Mouse (Mus musculus): ENCODE measurements around the gene Ncmap. TPM values are rescaled to one million over a fixed set of nuclear protein-coding genes. Genes with fewer than 3 reads are reported as not detected.

The Ncmap gene
- polyA plus RNA-seq, 1 experiment: 2.3 TPM

DNA sequence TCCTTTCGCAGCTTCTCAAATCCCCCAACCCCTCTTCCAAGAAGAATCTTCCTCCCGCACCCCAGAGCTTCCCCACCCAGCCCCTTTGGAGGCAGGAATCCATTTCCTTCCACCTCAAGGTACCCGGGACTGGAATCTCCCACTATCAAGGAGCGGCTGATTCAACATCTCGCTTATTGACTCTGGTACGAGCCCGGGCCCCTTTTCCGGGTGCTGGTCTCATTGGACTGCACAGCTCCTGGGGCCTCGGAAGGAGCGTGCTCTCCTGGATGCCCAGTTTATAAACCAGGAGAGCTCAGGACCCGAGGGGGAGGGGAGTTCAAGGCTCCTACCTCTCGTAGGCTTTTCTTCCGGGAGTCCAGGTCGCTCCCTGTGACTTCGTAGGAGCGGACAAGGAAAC, 476 bp downstream of the Ncmap start:
- peak overlapping the region; percentile 57 for H3K4me3 ChIP-seq (ENCODE audit: low read depth, low read length)
- peak overlapping the region; percentile 7 for H3K9ac ChIP-seq (ENCODE audit: low read depth, poor library complexity, severe bottlenecking)
- no peak overlapping the region for H3K27ac ChIP-seq (ENCODE audit: insufficient read depth, low read length)
- no peaks in the 10 kb centered on the region for H3K9me3 ChIP-seq (replicated peaks; ENCODE audit: control insufficient read depth, insufficient read depth, low read length, poor library complexity, severe bottlenecking)
- H3K36me3 ChIP-seq (ENCODE audit: control insufficient read depth, insufficient read depth, low read length, poor library complexity, severe bottlenecking): no peaks in the 10 kb centered on the region
- no peak for TF ChIP-seq CTCF (IDR thresholded peaks at IDR 0.05; ENCODE audit: low read depth, low read length)
- H3K4me1 ChIP-seq (ENCODE audit: control insufficient read depth, insufficient read depth, low read length): peaks cover 1% of the 10 kb centered on the region
- H3K27me3 ChIP-seq (ENCODE audit: control insufficient read depth, insufficient read depth, low read length, poor library complexity, severe bottlenecking): no peaks in the 10 kb centered on the region

DNA sequence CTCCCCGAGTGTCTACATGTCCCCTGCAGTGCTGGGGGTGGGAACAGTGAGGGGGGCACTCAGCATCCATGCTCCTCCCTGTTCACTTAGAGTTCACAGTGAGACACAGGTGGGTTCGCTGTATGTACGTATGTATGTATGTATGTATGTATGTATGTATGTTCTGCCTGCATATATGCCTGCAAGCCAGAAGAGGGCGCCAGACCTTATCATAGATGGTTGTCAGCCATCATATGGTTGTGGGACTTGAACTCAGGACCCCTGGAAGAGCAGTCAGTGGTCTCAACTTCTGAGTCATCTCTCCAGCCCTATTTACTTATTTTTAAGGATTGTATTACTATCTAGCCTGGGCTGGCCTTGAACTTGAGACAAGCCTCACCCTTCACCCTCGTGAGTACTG, 1.7 kb downstream of the Ncmap start:
- no peaks in the 10 kb centered on the region for H3K36me3 ChIP-seq (ENCODE audit: control insufficient read depth, insufficient read depth, low read length, poor library complexity, severe bottlenecking)
- TF ChIP-seq EP300 (IDR thresholded peaks at IDR 0.05; ENCODE audit: insufficient read depth, low read depth, low read length): no peak
- TF ChIP-seq CTCF (IDR thresholded peaks at IDR 0.05; ENCODE audit: low read depth, low read length): peak; percentile 10
- no peaks in the 10 kb centered on the region for H3K9me3 ChIP-seq (replicated peaks; ENCODE audit: control insufficient read depth, insufficient read depth, low read length, poor library complexity, severe bottlenecking)
- no peak overlapping the region for H3K27ac ChIP-seq (ENCODE audit: insufficient read depth, low read length)
- H3K4me1 ChIP-seq (ENCODE audit: control insufficient read depth, insufficient read depth, low read length): peaks cover 1% of the 10 kb centered on the region
- H3K27me3 ChIP-seq (ENCODE audit: control insufficient read depth, insufficient read depth, low read length, poor library complexity, severe bottlenecking): no peaks in the 10 kb centered on the region
- no peak overlapping the region for H3K9ac ChIP-seq (ENCODE audit: low read depth, poor library complexity, severe bottlenecking)
- no peak overlapping the region for H3K4me3 ChIP-seq (ENCODE audit: low read depth, low read length)

DNA sequence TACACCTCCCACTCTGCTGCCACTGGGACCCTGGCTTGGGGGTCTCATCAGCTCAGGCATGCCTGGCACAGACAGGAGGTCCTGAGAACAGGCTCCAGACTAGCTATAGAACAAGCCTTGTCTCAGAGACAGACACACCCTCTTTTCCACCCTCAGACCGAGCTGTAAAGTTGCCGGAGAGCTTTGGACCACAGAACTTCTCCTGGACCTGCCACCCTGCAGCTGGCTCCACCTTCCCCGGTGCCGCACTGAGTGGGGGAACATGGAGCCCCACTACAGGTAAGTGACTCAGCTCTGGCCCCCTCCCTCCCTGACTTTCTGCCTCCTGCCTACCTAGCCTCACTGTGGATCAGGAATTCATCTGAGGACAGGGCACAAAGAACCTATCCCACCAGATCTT, 2.7 kb downstream of the Ncmap start:
- Histone ChIP-seq H3K27ac (ENCODE audit: insufficient read depth, low read length) (no peak overlapping the region), H3K9me3 (replicated peaks; ENCODE audit: control insufficient read depth, insufficient read depth, low read length, poor library complexity, severe bottlenecking) (no peaks in the 10 kb centered on the region), H3K36me3 (ENCODE audit: control insufficient read depth, insufficient read depth, low read length, poor library complexity, severe bottlenecking) (no peaks in the 10 kb centered on the region), H3K4me3 (ENCODE audit: low read depth, low read length) (no peak overlapping the region), H3K9ac (ENCODE audit: low read depth, poor library complexity, severe bottlenecking) (no peak overlapping the region), H3K27me3 (ENCODE audit: control insufficient read depth, insufficient read depth, low read length, poor library complexity, severe bottlenecking) (no peaks in the 10 kb centered on the region), H3K4me1 (ENCODE audit: control insufficient read depth, insufficient read depth, low read length) (peaks cover 1% of the 10 kb centered on the region)
- no peak for TF ChIP-seq EP300 (IDR thresholded peaks at IDR 0.05; ENCODE audit: insufficient read depth, low read depth, low read length)
- TF ChIP-seq CTCF (IDR thresholded peaks at IDR 0.05; ENCODE audit: low read depth, low read length): no peak
- no peak for TF ChIP-seq POLR2A (IDR thresholded peaks at IDR 0.05; ENCODE audit: insufficient read depth, low read length)

DNA sequence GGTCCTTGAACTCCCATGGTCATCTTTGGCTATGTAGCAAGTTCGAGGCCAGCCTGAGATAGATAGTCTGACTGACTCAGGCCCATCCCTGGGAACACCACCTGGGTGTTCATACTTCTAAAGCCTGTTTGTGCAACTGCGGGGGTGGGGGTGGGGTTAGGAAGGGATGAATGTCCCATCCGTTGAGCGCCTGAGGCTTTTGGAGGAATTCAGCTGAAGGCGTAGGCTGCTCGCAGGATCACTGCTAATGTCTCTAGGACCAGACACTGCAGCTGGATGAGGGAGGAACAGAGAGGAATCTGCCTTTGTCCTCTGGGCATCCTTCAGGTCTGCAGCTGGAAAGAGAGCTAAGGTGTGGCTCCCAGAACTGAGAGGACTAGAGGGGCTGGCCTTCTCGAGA, 3.4 kb downstream of the Ncmap start:
- Histone ChIP-seq H3K4me3 (ENCODE audit: low read depth, low read length) (no peak overlapping the region), H3K27me3 (ENCODE audit: control insufficient read depth, insufficient read depth, low read length, poor library complexity, severe bottlenecking) (no peaks in the 10 kb centered on the region), H3K9ac (ENCODE audit: low read depth, poor library complexity, severe bottlenecking) (no peak overlapping the region), H3K27ac (ENCODE audit: insufficient read depth, low read length) (no peak overlapping the region), H3K36me3 (ENCODE audit: control insufficient read depth, insufficient read depth, low read length, poor library complexity, severe bottlenecking) (no peaks in the 10 kb centered on the region), H3K4me1 (ENCODE audit: control insufficient read depth, insufficient read depth, low read length) (peaks cover 3% of the 10 kb centered on the region), H3K9me3 (replicated peaks; ENCODE audit: control insufficient read depth, insufficient read depth, low read length, poor library complexity, severe bottlenecking) (no peaks in the 10 kb centered on the region)
- no peak for TF ChIP-seq POLR2A (IDR thresholded peaks at IDR 0.05; ENCODE audit: insufficient read depth, low read length)
- TF ChIP-seq CTCF (IDR thresholded peaks at IDR 0.05; ENCODE audit: low read depth, low read length): no peak
- TF ChIP-seq EP300 (IDR thresholded peaks at IDR 0.05; ENCODE audit: insufficient read depth, low read depth, low read length): peak; percentile 76; the same call in 1 of the 2 replicates

DNA sequence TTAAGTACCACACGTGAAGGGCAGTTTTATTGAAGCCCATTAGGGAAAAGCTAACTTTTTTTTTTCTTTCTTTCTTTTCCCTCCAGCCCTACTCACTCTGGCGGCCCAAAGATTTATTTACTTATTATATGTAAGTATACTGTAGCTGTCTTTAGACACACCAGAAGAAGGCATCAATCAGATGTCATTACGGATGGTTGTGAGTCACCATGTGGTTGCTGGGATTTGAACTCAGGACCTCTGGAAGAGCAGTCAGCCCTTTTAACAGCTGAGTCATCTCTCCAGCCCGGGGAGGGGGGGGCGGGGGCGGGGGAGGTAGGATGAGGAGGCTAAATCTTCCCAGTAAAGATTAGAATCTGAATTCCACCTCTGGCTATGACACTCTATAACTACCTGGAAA, 4.6 kb downstream of the Ncmap start:
- no peak for TF ChIP-seq EP300 (IDR thresholded peaks at IDR 0.05; ENCODE audit: insufficient read depth, low read depth, low read length)
- H3K9me3 ChIP-seq (replicated peaks; ENCODE audit: control insufficient read depth, insufficient read depth, low read length, poor library complexity, severe bottlenecking): no peaks in the 10 kb centered on the region
- no peak overlapping the region for H3K27ac ChIP-seq (ENCODE audit: insufficient read depth, low read length)
- H3K27me3 ChIP-seq (ENCODE audit: control insufficient read depth, insufficient read depth, low read length, poor library complexity, severe bottlenecking): no peaks in the 10 kb centered on the region
- H3K36me3 ChIP-seq (ENCODE audit: control insufficient read depth, insufficient read depth, low read length, poor library complexity, severe bottlenecking): no peaks in the 10 kb centered on the region
- peaks cover 3% of the 10 kb centered on the region for H3K4me1 ChIP-seq (ENCODE audit: control insufficient read depth, insufficient read depth, low read length)
- no peak overlapping the region for H3K9ac ChIP-seq (ENCODE audit: low read depth, poor library complexity, severe bottlenecking)
- no peak overlapping the region for H3K4me3 ChIP-seq (ENCODE audit: low read depth, low read length)

DNA sequence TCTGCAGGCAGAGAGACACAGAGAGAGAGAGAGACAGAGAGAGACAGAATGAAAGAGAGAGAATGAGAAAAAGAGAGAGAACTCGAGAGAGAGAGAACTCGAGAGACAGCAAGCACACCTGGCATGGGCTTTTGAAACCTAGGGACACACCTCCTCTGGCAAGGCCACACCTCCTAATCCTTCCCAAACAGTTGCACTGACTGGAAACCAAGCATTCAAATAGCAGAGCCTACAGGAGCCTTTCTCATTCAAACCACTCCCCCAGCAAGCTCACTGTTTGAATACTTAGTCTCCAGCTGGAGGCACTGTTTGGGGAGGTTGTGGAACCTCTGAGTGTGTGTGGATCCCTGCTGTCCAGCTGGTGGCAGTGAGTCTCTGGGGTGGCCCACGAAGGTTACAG, 5.2 kb downstream of the Ncmap start:
- no peak overlapping the region for H3K27ac ChIP-seq (ENCODE audit: insufficient read depth, low read length)
- H3K9ac ChIP-seq (ENCODE audit: low read depth, poor library complexity, severe bottlenecking): no peak overlapping the region
- H3K36me3 ChIP-seq (ENCODE audit: control insufficient read depth, insufficient read depth, low read length, poor library complexity, severe bottlenecking): no peaks in the 10 kb centered on the region
- H3K4me3 ChIP-seq (ENCODE audit: low read depth, low read length): no peak overlapping the region
- H3K4me1 ChIP-seq (ENCODE audit: control insufficient read depth, insufficient read depth, low read length): peaks cover 3% of the 10 kb centered on the region
- H3K9me3 ChIP-seq (replicated peaks; ENCODE audit: control insufficient read depth, insufficient read depth, low read length, poor library complexity, severe bottlenecking): no peaks in the 10 kb centered on the region
- TF ChIP-seq EP300 (IDR thresholded peaks at IDR 0.05; ENCODE audit: insufficient read depth, low read depth, low read length): no peak
- no peak for TF ChIP-seq CTCF (IDR thresholded peaks at IDR 0.05; ENCODE audit: low read depth, low read length)
- TF ChIP-seq POLR2A (IDR thresholded peaks at IDR 0.05; ENCODE audit: insufficient read depth, low read length): no peak
- H3K27me3 ChIP-seq (ENCODE audit: control insufficient read depth, insufficient read depth, low read length, poor library complexity, severe bottlenecking): no peaks in the 10 kb centered on the region
